Mouse (Mus musculus) midbrain, embryonic 12.5 days (tissue): Measurements from ENCODE around the gene Wdr43. TPM values are rescaled to one million over a fixed set of nuclear protein-coding genes. Genes with fewer than 3 reads are reported as not detected.

Source experiments
- ATAC-seq: fragments of 200-750 bp; cut with Nextera tagmentation; 2 replicates; pipeline ENCODE4 v1.8.0; 2017; ENCODE audit warnings: low read depth, moderate TSS enrichment, moderate library complexity; ENCODE audit not compliant: low FRiP score
- H3K27ac ChIP-seq: fragments of 300-500 bp; sonication (generic); replicated peaks from 2 replicates; pipeline ENCODE4 v1.5.1; 2016; ENCODE audit warnings: mild to moderate bottlenecking
- H3K27me3 ChIP-seq: fragments of 300-500 bp; sonication (generic); 2 replicates; pipeline ENCODE4 v1.6.1; 2016; ENCODE audit warnings: mild to moderate bottlenecking
- H3K36me3 ChIP-seq: fragments of 300-500 bp; sonication (generic); 2 replicates; pipeline ENCODE4 v1.6.1; 2016
- H3K4me1 ChIP-seq: fragments of 300-500 bp; sonication (generic); 2 replicates; pipeline ENCODE4 v1.6.1; 2016
- H3K4me2 ChIP-seq: fragments of 300-500 bp; sonication (generic); replicated peaks from 2 replicates; pipeline ENCODE4 v1.6.1; 2016; ENCODE audit warnings: mild to moderate bottlenecking, moderate library complexity
- H3K4me3 ChIP-seq: fragments of 300-500 bp; sonication (generic); 2 replicates; pipeline ENCODE4 v1.5.1; 2016; ENCODE audit warnings: mild to moderate bottlenecking
- H3K9ac ChIP-seq: fragments of 300-500 bp; sonication (generic); replicated peaks from 2 replicates; pipeline ENCODE4 v1.6.1; 2016; ENCODE audit warnings: mild to moderate bottlenecking, moderate library complexity
- H3K9me3 ChIP-seq: fragments of 300-500 bp; sonication (generic); 2 replicates; pipeline ENCODE4 v1.6.1; 2016; ENCODE audit warnings: mild to moderate bottlenecking
- WGBS: fragments of 180-500 bp; shearing (Covaris S2); methylation state at CpG from one replicate; pipeline ENCODE4 v1.1.7; 2016; 5-methylcytosine and 5-hydroxymethylcytosine counted together
- polyA plus RNA-seq: library from polyadenylated mRNA; unstranded; fragments of >200 nt; fragmentation: Nextera tagmentation; extraction: Ambion mirVana; gene quantifications from 2 replicates; pipeline ENCODE4 v1.2.1, GENCODE M21; 2016

Wdr43 gene
- polyA plus RNA-seq, 1 experiment from 2014 or later = 71.7 TPM

- Histone ChIP-seq H3K9ac (no peak overlapping the region), H3K4me2 (no peak overlapping the region), H3K27me3 (0 out of 2 replicates have a peak, but pooled peaks cover 6% of the 10 kb centered on the region), H3K4me1 (peaks cover 9% of the 10 kb centered on the region), H3K36me3 (no peaks in the 10 kb centered on the region), H3K4me3 (no peak overlapping the region), H3K9me3 (no peaks in the 10 kb centered on the region), H3K27ac (no peak overlapping the region)
- WGBS = 76% methylated on average over 11 of the region's 11 CpGs
- ATAC-seq = no peak
Measured at GRCm38 (mm10) chr17:71691361-71691875, 75.7 kb downstream of the Wdr43 start.

GRCm38 (mm10) chr17:71693313-71693712 is 77.6 kb downstream of the Wdr43 start:
- Histone ChIP-seq H3K27me3 (no peaks in the 10 kb centered on the region), H3K4me3 (no peak overlapping the region), H3K4me2 (no peak overlapping the region), H3K4me1 (peaks cover 9% of the 10 kb centered on the region), H3K9me3 (no peaks in the 10 kb centered on the region), H3K27ac (no peak overlapping the region), H3K9ac (no peak overlapping the region), H3K36me3 (no peaks in the 10 kb centered on the region)
- 44% methylated on average over 5 of the region's 5 CpGs for WGBS
- ATAC-seq = no peak

- Histone ChIP-seq H3K36me3 (no peaks in the 10 kb centered on the region), H3K4me1 (peaks cover 9% of the 10 kb centered on the region), H3K4me3 (no peak overlapping the region), H3K9ac (no peak overlapping the region), H3K9me3 (no peaks in the 10 kb centered on the region), H3K27ac (no peak overlapping the region), H3K27me3 (no peaks in the 10 kb centered on the region), H3K4me2 (no peak overlapping the region)
- WGBS = 48% methylated on average over 8 of the region's 8 CpGs
- ATAC-seq = no peak
Measured at GRCm38 (mm10) chr17:71693780-71694179, 78.1 kb downstream of the Wdr43 start.

- WGBS = 93% methylated on average over 8 of the region's 8 CpGs
- no peaks in the 10 kb centered on the region for H3K27me3 ChIP-seq
- no peak overlapping the region for H3K27ac ChIP-seq
- H3K4me3 ChIP-seq = no peak overlapping the region
- no peak for ATAC-seq
- H3K4me1 ChIP-seq = peaks cover 9% of the 10 kb centered on the region
- H3K9me3 ChIP-seq = no peaks in the 10 kb centered on the region
- H3K9ac ChIP-seq = no peak overlapping the region
- no peaks in the 10 kb centered on the region for H3K36me3 ChIP-seq
- no peak overlapping the region for H3K4me2 ChIP-seq
Measured at GRCm38 (mm10) chr17:71695151-71695550, 79.5 kb downstream of the Wdr43 start.

- Histone ChIP-seq H3K4me3 (no peak overlapping the region), H3K27ac (no peak overlapping the region), H3K9me3 (no peaks in the 10 kb centered on the region), H3K27me3 (no peaks in the 10 kb centered on the region), H3K36me3 (no peaks in the 10 kb centered on the region), H3K4me1 (peaks cover 9% of the 10 kb centered on the region), H3K9ac (no peak overlapping the region), H3K4me2 (no peak overlapping the region)
- ATAC-seq = no peak
- WGBS = 82% methylated on average over 15 of the region's 15 CpGs
Measured at GRCm38 (mm10) chr17:71695716-71696315, 80.1 kb downstream of the Wdr43 start.

- no peak overlapping the region for H3K4me3 ChIP-seq
- H3K4me1 ChIP-seq = peaks cover 6% of the 10 kb centered on the region
- no peak for ATAC-seq
- no peaks in the 10 kb centered on the region for H3K36me3 ChIP-seq
- H3K9ac ChIP-seq = no peak overlapping the region
- 92% methylated on average over 5 of the region's 5 CpGs for WGBS
- no peak overlapping the region for H3K4me2 ChIP-seq
- H3K27ac ChIP-seq = no peak overlapping the region
- no peaks in the 10 kb centered on the region for H3K27me3 ChIP-seq
- H3K9me3 ChIP-seq = no peaks in the 10 kb centered on the region
Measured at GRCm38 (mm10) chr17:71696396-71696795, 80.7 kb downstream of the Wdr43 start.

GRCm38 (mm10) chr17:71697896-71698618 is 82.4 kb downstream of the Wdr43 start:
- Histone ChIP-seq H3K4me3 (no peak overlapping the region), H3K27me3 (no peaks in the 10 kb centered on the region), H3K4me1 (peaks cover 3% of the 10 kb centered on the region), H3K9me3 (no peaks in the 10 kb centered on the region), H3K27ac (no peak overlapping the region), H3K4me2 (no peak overlapping the region), H3K9ac (no peak overlapping the region), H3K36me3 (no peaks in the 10 kb centered on the region)
- ATAC-seq = no peak
- 83% methylated on average over 11 of the region's 11 CpGs for WGBS

GRCm38 (mm10) chr17:71698619-71698956 is 82.9 kb downstream of the Wdr43 start:
- Histone ChIP-seq H3K4me3 (no peak overlapping the region), H3K4me1 (no peaks in the 10 kb centered on the region), H3K9me3 (no peaks in the 10 kb centered on the region), H3K9ac (no peak overlapping the region), H3K36me3 (no peaks in the 10 kb centered on the region), H3K27me3 (no peaks in the 10 kb centered on the region), H3K4me2 (no peak overlapping the region), H3K27ac (no peak overlapping the region)
- WGBS = 92% methylated on average over 11 of the region's 11 CpGs
- no peak for ATAC-seq

- no peak overlapping the region for H3K9ac ChIP-seq
- H3K4me3 ChIP-seq = no peak overlapping the region
- no peaks in the 10 kb centered on the region for H3K4me1 ChIP-seq
- 63% methylated on average over 1 of the region's 1 CpGs for WGBS
- no peak overlapping the region for H3K27ac ChIP-seq
- ATAC-seq = no peak
- H3K4me2 ChIP-seq = no peak overlapping the region
- H3K36me3 ChIP-seq = no peaks in the 10 kb centered on the region
- no peaks in the 10 kb centered on the region for H3K27me3 ChIP-seq
- 0 out of 2 replicates have a peak, but pooled peaks cover 6% of the 10 kb centered on the region for H3K9me3 ChIP-seq
Measured at GRCm38 (mm10) chr17:71705113-71705512, 89.4 kb downstream of the Wdr43 start.

GRCm38 (mm10) chr17:71705550-71706480 is 90.1 kb downstream of the Wdr43 start:
- Histone ChIP-seq H3K4me3 (no peak overlapping the region), H3K36me3 (no peaks in the 10 kb centered on the region), H3K27ac (no peak overlapping the region), H3K4me2 (no peak overlapping the region), H3K9ac (no peak overlapping the region), H3K27me3 (no peaks in the 10 kb centered on the region), H3K4me1 (no peaks in the 10 kb centered on the region), H3K9me3 (0 out of 2 replicates have a peak, but pooled peaks cover 6% of the 10 kb centered on the region)
- WGBS = 87% methylated on average over 14 of the region's 14 CpGs
- no peak for ATAC-seq

GRCm38 (mm10) chr17:71707715-71708114 is 92.0 kb downstream of the Wdr43 start:
- Histone ChIP-seq H3K27ac (no peak overlapping the region), H3K4me2 (no peak overlapping the region), H3K4me3 (no peak overlapping the region), H3K9ac (no peak overlapping the region), H3K36me3 (no peaks in the 10 kb centered on the region), H3K4me1 (no peaks in the 10 kb centered on the region), H3K27me3 (no peaks in the 10 kb centered on the region), H3K9me3 (0 out of 2 replicates have a peak, but pooled peaks cover 6% of the 10 kb centered on the region)
- WGBS = 51% methylated on average over 4 of the region's 4 CpGs
- no peak for ATAC-seq
